Mouse (Mus musculus) liver, embryonic 15.5 days (tissue): ENCODE data around the gene E430018J23Rik. TPM values are rescaled to one million over a fixed set of nuclear protein-coding genes. Genes with fewer than 3 reads are reported as not detected.
"Not testable (repeated sequence)": the region's sequence is repeated elsewhere in the genome, so short reads cannot be mapped to it uniquely, and the experiment has no call there.

Experiments
- ATAC-seq: fragments of 200-750 bp; cut with Nextera tagmentation; 2 replicates; pipeline ENCODE4 v1.8.0; 2017; ENCODE audit warnings: moderate number of reproducible peaks, mild to moderate bottlenecking, moderate library complexity; ENCODE audit not compliant: insufficient read depth
- H3K27ac ChIP-seq: fragments of 300-500 bp; sonication (generic); replicated peaks from 2 replicates; pipeline ENCODE4 v1.5.1; 2015; ENCODE audit warnings: mild to moderate bottlenecking, inconsistent platforms
- H3K27me3 ChIP-seq: fragments of 300-500 bp; sonication (generic); 2 replicates; pipeline ENCODE4 v1.6.1; 2015; ENCODE audit warnings: mild to moderate bottlenecking, inconsistent platforms
- H3K36me3 ChIP-seq: fragments of 300-500 bp; sonication (generic); replicated peaks from 2 replicates; pipeline ENCODE4 v1.6.1; 2015; ENCODE audit warnings: moderate library complexity, mild to moderate bottlenecking, inconsistent platforms
- H3K4me1 ChIP-seq: fragments of 300-500 bp; sonication (generic); replicated peaks from 2 replicates; pipeline ENCODE4 v1.6.1; 2015; ENCODE audit warnings: inconsistent platforms
- H3K4me2 ChIP-seq: fragments of 300-500 bp; sonication (generic); 2 replicates; pipeline ENCODE4 v1.6.1; 2015; ENCODE audit warnings: moderate library complexity, mild to moderate bottlenecking, inconsistent platforms
- H3K4me3 ChIP-seq: fragments of 300-500 bp; sonication (generic); replicated peaks from 2 replicates; pipeline ENCODE4 v1.5.1; 2015; ENCODE audit warnings: mild to moderate bottlenecking, inconsistent platforms
- H3K9ac ChIP-seq: fragments of 300-500 bp; sonication (generic); 2 replicates; pipeline ENCODE4 v1.6.1; 2015; ENCODE audit warnings: moderate library complexity, mild to moderate bottlenecking, inconsistent platforms
- H3K9me3 ChIP-seq: fragments of 300-500 bp; sonication (generic); replicated peaks from 2 replicates; pipeline ENCODE4 v1.6.1; 2016; ENCODE audit warnings: inconsistent platforms
- WGBS: fragments of 180-500 bp; shearing (Covaris S2); methylation state at CpG from one replicate; pipeline ENCODE4 v1.1.7; 2015; ENCODE audit warnings: mixed read lengths; ENCODE audit not compliant: insufficient replicate concordance; 5-methylcytosine and 5-hydroxymethylcytosine counted together
- polyA plus RNA-seq: library from polyadenylated mRNA; unstranded; fragments of >200 nt; fragmentation: Nextera tagmentation; extraction: Ambion mirVana; gene quantifications from 2 replicates; pipeline ENCODE4 v1.2.1, GENCODE M21; 2015

The E430018J23Rik gene
- polyA plus RNA-seq, 1 experiment from 2014 or later, result 1.5 TPM

GRCm38 (mm10) chr7:127404101-127404500 is 10.7 kb upstream of the E430018J23Rik start:
- H3K27me3 ChIP-seq, H3K4me2 ChIP-seq, H3K27ac ChIP-seq, H3K9ac ChIP-seq, ATAC-seq, H3K36me3 ChIP-seq, H3K9me3 ChIP-seq, H3K4me3 ChIP-seq: not testable (repeated sequence)
- H3K4me1 ChIP-seq, result peaks cover 19% of the 10 kb centered on the region
- WGBS, result 72% methylated on average over 6 of the region's 6 CpGs

GRCm38 (mm10) chr7:127402980-127403379 is 9.6 kb upstream of the E430018J23Rik start:
- peaks cover 19% of the 10 kb centered on the region for H3K4me1 ChIP-seq
- H3K36me3 ChIP-seq, result no peaks in the 10 kb centered on the region
- no peak overlapping the region for H3K9ac ChIP-seq
- no peak overlapping the region for H3K27ac ChIP-seq
- no peaks in the 10 kb centered on the region for H3K9me3 ChIP-seq
- H3K4me2 ChIP-seq, result no peak overlapping the region
- ATAC-seq, result no peak
- H3K4me3 ChIP-seq, result no peak overlapping the region
- 0 out of 2 replicates have a peak, but pooled peaks cover 3% of the 10 kb centered on the region for H3K27me3 ChIP-seq
- 55% methylated on average over 2 of the region's 2 CpGs for WGBS

GRCm38 (mm10) chr7:127400355-127400754 is 6.9 kb upstream of the E430018J23Rik start:
- Histone ChIP-seq H3K27ac (no peak overlapping the region), H3K27me3 (0 out of 2 replicates have a peak, but pooled peaks cover 7% of the 10 kb centered on the region), H3K4me3 (no peak overlapping the region), H3K36me3 (no peaks in the 10 kb centered on the region), H3K9me3 (no peaks in the 10 kb centered on the region), H3K4me1 (peaks cover 10% of the 10 kb centered on the region), H3K4me2 (no peak overlapping the region), H3K9ac (no peak overlapping the region)
- 45% methylated on average over 3 of the region's 3 CpGs for WGBS
- ATAC-seq, result no peak

- no peak overlapping the region for H3K27ac ChIP-seq
- peaks cover 28% of the 10 kb centered on the region for H3K4me1 ChIP-seq
- peak overlapping the region; percentile 69 for H3K4me3 ChIP-seq
- no peaks in the 10 kb centered on the region for H3K9me3 ChIP-seq
- H3K9ac ChIP-seq, result peak overlapping the region; percentile 26; the same call in 1 of the 2 replicates
- H3K27me3 ChIP-seq, result 0 out of 2 replicates have a peak, but pooled peaks cover 3% of the 10 kb centered on the region
- 0 out of 2 replicates have a peak, but pooled peaks have one; percentile 11 for ATAC-seq
- WGBS, result 7% methylated on average over 7 of the region's 7 CpGs
- H3K4me2 ChIP-seq, result peak overlapping the region; percentile 86
- H3K36me3 ChIP-seq, result no peaks in the 10 kb centered on the region
Measured at GRCm38 (mm10) chr7:127393944-127394333, 510 bp upstream of the E430018J23Rik start.

GRCm38 (mm10) chr7:127392251-127392824 is 1.1 kb downstream of the E430018J23Rik start:
- H3K4me1 ChIP-seq, result peaks cover 28% of the 10 kb centered on the region
- peak overlapping the region; percentile 69 for H3K4me3 ChIP-seq
- H3K27me3 ChIP-seq, result 0 out of 2 replicates have a peak, but pooled peaks cover 3% of the 10 kb centered on the region
- ATAC-seq, result no peak
- H3K27ac ChIP-seq, result no peak overlapping the region
- H3K9me3 ChIP-seq, result no peaks in the 10 kb centered on the region
- 52% methylated on average over 8 of the region's 8 CpGs for WGBS
- peak overlapping the region; percentile 86 for H3K4me2 ChIP-seq
- H3K9ac ChIP-seq, result peak overlapping the region; percentile 67; the same call in 1 of the 2 replicates
- no peaks in the 10 kb centered on the region for H3K36me3 ChIP-seq

- no peak overlapping the region for H3K9ac ChIP-seq
- no peak for ATAC-seq
- H3K9me3 ChIP-seq, result no peaks in the 10 kb centered on the region
- no peak overlapping the region for H3K27ac ChIP-seq
- H3K36me3 ChIP-seq, result no peaks in the 10 kb centered on the region
- no peak overlapping the region for H3K4me2 ChIP-seq
- no peaks in the 10 kb centered on the region for H3K27me3 ChIP-seq
- H3K4me3 ChIP-seq, result no peak overlapping the region
- peaks cover 29% of the 10 kb centered on the region for H3K4me1 ChIP-seq
- WGBS, result 84% methylated on average over 16 of the region's 16 CpGs
Measured at GRCm38 (mm10) chr7:127391538-127391937, 1.9 kb downstream of the E430018J23Rik start.

GRCm38 (mm10) chr7:127390306-127390705 is 3.1 kb downstream of the E430018J23Rik start:
- H3K27me3 ChIP-seq, result no peaks in the 10 kb centered on the region
- 71% methylated on average over 7 of the region's 7 CpGs for WGBS
- no peak overlapping the region for H3K27ac ChIP-seq
- no peak overlapping the region for H3K9ac ChIP-seq
- H3K4me2 ChIP-seq, result no peak overlapping the region
- no peaks in the 10 kb centered on the region for H3K9me3 ChIP-seq
- H3K36me3 ChIP-seq, result 0 out of 2 replicates have a peak, but pooled peaks cover 3% of the 10 kb centered on the region
- H3K4me1 ChIP-seq, result peaks cover 34% of the 10 kb centered on the region
- ATAC-seq, result no peak
- H3K4me3 ChIP-seq, result no peak overlapping the region

- not testable (repeated sequence) for H3K9me3 ChIP-seq, H3K9ac ChIP-seq, ATAC-seq, H3K27me3 ChIP-seq, H3K27ac ChIP-seq, H3K4me2 ChIP-seq, H3K4me3 ChIP-seq
- Histone ChIP-seq H3K36me3 (peaks cover 10% of the 10 kb centered on the region), H3K4me1 (peaks cover 20% of the 10 kb centered on the region)
Measured at GRCm38 (mm10) chr7:127388201-127388600, 5.2 kb downstream of the E430018J23Rik start.

- peak within 1 kb of the TSS; percentile 90 for H3K4me2 ChIP-seq
- peaks cover 6% of the 10 kb centered on the region for H3K4me1 ChIP-seq
- no peaks in the 10 kb centered on the region for H3K27me3 ChIP-seq
- WGBS, result 8% methylated on average over 37 of the region's 38 CpGs
- H3K9ac ChIP-seq, result peak within 1 kb of the TSS; percentile 70
- peaks cover 15% of the 10 kb centered on the region for H3K36me3 ChIP-seq
- H3K4me3 ChIP-seq, result peak within 1 kb of the TSS; percentile 68
- ATAC-seq, result peak; percentile 86
- H3K9me3 ChIP-seq, result no peaks in the 10 kb centered on the region
- H3K27ac ChIP-seq, result peak within 1 kb of the TSS; percentile 70
Measured at GRCm38 (mm10) chr7:127386641-127387392, 6.6 kb downstream of the E430018J23Rik start, which contains the start of gene 9130019O22Rik. 9130019O22Rik (minus strand) TSS chr7:127387166.

GRCm38 (mm10) chr7:127385560-127385959 is 7.9 kb downstream of the E430018J23Rik start:
- not testable (repeated sequence) for H3K4me2 ChIP-seq, H3K4me1 ChIP-seq, H3K9me3 ChIP-seq, H3K4me3 ChIP-seq, H3K27me3 ChIP-seq, H3K27ac ChIP-seq, H3K9ac ChIP-seq, ATAC-seq
- peaks cover 15% of the 10 kb centered on the region for H3K36me3 ChIP-seq
- 75% methylated on average over 4 of the region's 4 CpGs for WGBS

GRCm38 (mm10) chr7:127378310-127378921 is 15.0 kb downstream of the E430018J23Rik start:
- Histone ChIP-seq H3K27me3 (no peaks in the 10 kb centered on the region), H3K4me1 (peaks cover 27% of the 10 kb centered on the region), H3K9ac (no peak overlapping the region), H3K36me3 (peaks cover 12% of the 10 kb centered on the region; the same call in 1 of the 2 replicates), H3K4me2 (no peak overlapping the region), H3K27ac (no peak overlapping the region), H3K4me3 (no peak overlapping the region), H3K9me3 (no peaks in the 10 kb centered on the region)
- no peak for ATAC-seq
- 27% methylated on average over 6 of the region's 6 CpGs for WGBS
